Mouse (Mus musculus) frontal cortex, postnatal 14 days (tissue): Measurements from ENCODE around the gene Hoxa5.

Experiments
- DNase-seq, 2 experiments: peaks; one replicate each; pipeline ENCODE4 v3.0.0; 2022; ENCODE audit warnings: low spot score in 2 of 2

The Hoxa5 gene

GRCm38 (mm10) chr6:52204050-52204752 is at the start of gene Hoxa5:
Hoxa5 (minus strand) TSS chr6:52204587.
- DNase-seq = no peak

- no peak for DNase-seq
Measured at GRCm38 (mm10) chr6:52253511-52254500, 49.4 kb upstream of the Hoxa5 start.

GRCm38 (mm10) chr6:52252775-52253376 is 48.5 kb upstream of the Hoxa5 start:
- no peak for DNase-seq

GRCm38 (mm10) chr6:52252016-52252774 is 47.8 kb upstream of the Hoxa5 start:
- no peak for DNase-seq

- no peak for DNase-seq
Measured at GRCm38 (mm10) chr6:52251177-52251879, 46.9 kb upstream of the Hoxa5 start.

GRCm38 (mm10) chr6:52249826-52250225 is 45.4 kb upstream of the Hoxa5 start:
- DNase-seq = no peak

GRCm38 (mm10) chr6:52249415-52249738 is 45.0 kb upstream of the Hoxa5 start:
- no peak for DNase-seq

- DNase-seq = no peak
Measured at GRCm38 (mm10) chr6:52248638-52249414, 44.4 kb upstream of the Hoxa5 start.

GRCm38 (mm10) chr6:52247766-52248637 is 43.6 kb upstream of the Hoxa5 start:
- no peak for DNase-seq

- no peak for DNase-seq
Measured at GRCm38 (mm10) chr6:52246916-52247315, 42.5 kb upstream of the Hoxa5 start.

- DNase-seq = no peak
Measured at GRCm38 (mm10) chr6:52246403-52246803, 42.0 kb upstream of the Hoxa5 start.

- no peak for DNase-seq
Measured at GRCm38 (mm10) chr6:52245757-52246142, 41.4 kb upstream of the Hoxa5 start, which contains the start of gene Hoxa11. Hoxa11 (minus strand) TSS chr6:52245810.

GRCm38 (mm10) chr6:52245040-52245756 is 40.8 kb upstream of the Hoxa5 start:
- no peak for DNase-seq

- DNase-seq = no peak
Measured at GRCm38 (mm10) chr6:52244471-52245039, 40.2 kb upstream of the Hoxa5 start.

GRCm38 (mm10) chr6:52243681-52244121 is 39.3 kb upstream of the Hoxa5 start:
- no peak for DNase-seq

- no peak for DNase-seq
Measured at GRCm38 (mm10) chr6:52242801-52243332, 38.5 kb upstream of the Hoxa5 start.

GRCm38 (mm10) chr6:52241001-52241621 is 36.7 kb upstream of the Hoxa5 start:
- DNase-seq = no peak
